Mouse (Mus musculus) brain, embryonic 14.5 days (tissue): Measurements from ENCODE around the gene Olfr764-ps1.

ENCODE experiments used
- CTCF ChIP-seq: fragments of 200-500 bp; IDR thresholded peaks from 2 replicates; pipeline ENCODE4 v1.5.1; 2012; ENCODE audit warnings: inconsistent platforms, mild to moderate bottlenecking, moderate library complexity, borderline replicate concordance; ENCODE audit not compliant: insufficient read depth, insufficient read length; ENCODE audit errors: extremely low read depth
- POLR2A ChIP-seq: fragments of 200-500 bp; IDR thresholded peaks from 2 replicates; pipeline ENCODE4 v1.6.1; 2012; ENCODE audit warnings: mild to moderate bottlenecking, inconsistent platforms, borderline replicate concordance; ENCODE audit not compliant: poor library complexity, insufficient read depth, insufficient read length, severe bottlenecking; ENCODE audit errors: extremely low read depth

GRCm38 (mm10) chr10:128995796-128996195 lies 43.9 kb downstream of the Olfr764-ps1 start:
- TF ChIP-seq CTCF (no peak), POLR2A (no peak)
